Mouse (Mus musculus) olfactory bulb, adult 2 months (tissue): ENCODE data around the gene Mxd4.

Experiments
- CTCF ChIP-seq: fragments of 200-500 bp; IDR thresholded peaks from 2 replicates; pipeline ENCODE4 v1.5.1; 2012; ENCODE audit warnings: low read depth, mild to moderate bottlenecking, low read length, moderate library complexity; ENCODE audit not compliant: insufficient read depth
- POLR2A ChIP-seq: fragments of 200-500 bp; IDR thresholded peaks from 2 replicates; pipeline ENCODE4 v1.6.1; 2012; ENCODE audit warnings: mild to moderate bottlenecking, low read depth, low read length, moderate library complexity; ENCODE audit not compliant: insufficient read depth

DNA sequence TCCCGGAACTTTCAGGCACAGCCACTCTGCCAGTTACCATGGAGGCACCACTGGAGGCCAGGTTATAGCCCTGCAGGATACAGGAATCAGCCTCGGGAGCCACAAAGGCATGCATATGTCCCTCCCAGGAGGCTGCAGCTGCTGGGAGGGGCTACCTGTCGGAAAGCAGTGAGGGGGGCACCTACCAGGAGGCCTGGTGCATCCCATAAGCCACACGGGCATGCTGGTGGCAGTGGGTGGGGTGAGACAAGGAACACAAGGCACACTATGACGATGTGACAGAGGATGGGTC is 12.2 kb downstream of the Mxd4 start:
- TF ChIP-seq CTCF (no peak), POLR2A (no peak)
